Mouse (Mus musculus) liver, adult 2 months (tissue): Measurements from ENCODE around the gene Ankdd1a.

Experiments
- CTCF ChIP-seq: fragments of 200-500 bp; IDR thresholded peaks from 2 replicates; pipeline ENCODE4 v1.5.1; 2011; ENCODE audit warnings: low read depth, low read length, control low read depth
- POLR2A ChIP-seq: fragments of 200-500 bp; IDR thresholded peaks from 2 replicates; pipeline ENCODE4 v1.6.1; 2011; ENCODE audit warnings: low read length, control low read depth; ENCODE audit not compliant: insufficient read depth; ENCODE audit errors: extremely low read depth

DNA sequence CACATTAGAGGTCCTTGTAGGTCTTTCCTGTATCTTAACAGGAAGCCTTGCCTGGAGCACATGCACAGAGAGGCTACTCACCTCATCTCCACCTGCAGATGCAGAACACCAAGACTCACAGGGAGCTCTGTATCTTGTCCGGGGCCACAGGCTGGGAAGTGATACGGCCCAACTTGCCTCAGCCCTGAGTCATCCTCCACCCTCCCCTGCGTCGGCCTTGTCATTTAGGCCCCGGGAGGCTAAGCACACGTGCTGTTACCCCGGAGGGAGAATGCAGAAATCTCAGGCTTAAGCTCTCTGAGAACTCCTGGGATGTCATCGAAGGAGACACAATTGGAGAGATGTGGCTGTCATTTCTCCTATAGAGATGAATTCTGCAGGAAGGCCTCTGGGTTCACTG is 9.7 kb upstream of the Ankdd1a start:
- TF ChIP-seq POLR2A (no peak), CTCF (no peak)
